Mouse (Mus musculus): ENCODE measurements around the gene Nmnat2. TPM values are rescaled to one million over a fixed set of nuclear protein-coding genes. Genes with fewer than 3 reads are reported as not detected.

The Nmnat2 gene
- total RNA-seq, 1 experiment from 2014 or later, result 0.38 TPM

Other genes with a start within 250 kb of the Nmnat2 start
- gene Apobec4, start 204.4 kb upstream of the Nmnat2 start, total RNA-seq (2017), result not detected in 3 replicates
- 7.3 to 16.7 TPM (median 10.5 TPM) in 3 replicates for gene Rgl1, start 188.6 kb upstream of the Nmnat2 start, total RNA-seq (2017)
- gene Arpc5, start 188.5 kb upstream of the Nmnat2 start, total RNA-seq (2017), result 321 to 382 TPM (median 369 TPM) in 3 replicates
- gene Ncf2, start 154.8 kb upstream of the Nmnat2 start, total RNA-seq (2017), result 355 to 740 TPM (median 657 TPM) in 3 replicates
- gene Smg7, start 52.3 kb upstream of the Nmnat2 start, total RNA-seq (2017), result 29.3 to 65.0 TPM (median 37.8 TPM) in 3 replicates
- not detected in 3 replicates for gene Lamc2, start 231.5 kb downstream of the Nmnat2 start, total RNA-seq (2017)

Measured in monocyte, adult 5-6 weeks (primary cell).